In the genomic region with DNA sequence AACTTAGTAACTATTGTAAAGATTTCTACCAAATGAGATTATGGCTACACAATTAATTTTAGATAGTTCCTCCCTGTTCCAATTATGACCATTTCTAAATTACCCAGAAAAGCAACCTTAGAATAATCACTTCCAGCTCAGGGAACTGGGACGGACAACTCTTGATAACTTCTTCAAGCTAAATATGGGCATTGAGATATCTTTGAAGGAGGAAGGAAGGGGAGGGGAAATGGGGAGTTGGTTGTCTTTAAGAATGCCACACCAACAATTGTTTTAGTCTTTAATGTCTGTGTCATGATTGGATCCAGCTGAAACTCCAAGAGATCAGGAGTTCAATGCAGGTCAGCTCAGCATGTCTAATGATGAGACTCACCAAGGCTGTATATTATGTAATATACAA, we compare ENCODE assay signal across 13 mouse cellular contexts.
"Had no signal": no experiment of that assay in that cellular context is flagged by ENCODE, and none has a peak within 500 bp of the region (broad histone marks: within the 10 kb centered on the region; RNA-seq: fewer than 3 reads in every experiment).

No protein-coding gene starts in this region.

- H3K4me1 ChIP-seq: limb, embryonic 10.5 days; midbrain, embryonic 10.5 days had no signal

- H3K9me3 ChIP-seq: limb, embryonic 10.5 days; liver, embryonic 13.5 days; midbrain, embryonic 10.5 days had no signal

- H3K27ac ChIP-seq: layer of hippocampus, adult 2 months; limb, embryonic 10.5 days; liver, embryonic 13.5 days; midbrain, embryonic 10.5 days; stomach, postnatal 0 days had no signal

- H3K36me3 ChIP-seq: limb, embryonic 10.5 days; liver, embryonic 13.5 days; midbrain, embryonic 10.5 days had no signal

- DNase-seq: kidney, adult 18-20 months; kidney, postnatal 10 days; kidney, postnatal 4 days; liver, embryonic 13.5 days; lung, embryonic 14.5 days; lung, postnatal 10 days; midbrain, embryonic 14.5 days; right cerebral cortex, adult 18-20 months had no signal

- H3K4me3 ChIP-seq: layer of hippocampus, adult 2 months; limb, embryonic 10.5 days; liver, embryonic 13.5 days; midbrain, embryonic 10.5 days; myocyte had no signal

- H3K9ac ChIP-seq: liver, embryonic 13.5 days; lung, embryonic 14.5 days had no signal

- H3K27me3 ChIP-seq: liver, embryonic 13.5 days had no signal

- H3K4me2 ChIP-seq: liver, embryonic 13.5 days; lung, embryonic 14.5 days had no signal
